Mouse (Mus musculus): ENCODE measurements around the gene Tanc1.
"Not testable (repeated sequence)": the region's sequence is repeated elsewhere in the genome, so short reads cannot be mapped to it uniquely, and the experiment has no call there.

Gene Tanc1

GRCm38 (mm10) chr2:59828777-59829508 lies 217.1 kb downstream of the Tanc1 start:
- DNase-seq (ENCODE audit: low read depth, low spot score): no peak
- H3K36me3 ChIP-seq (ENCODE audit: control insufficient read depth, insufficient read depth, low read length, poor library complexity, severe bottlenecking): no peaks in the 10 kb centered on the region
- H3K27me3 ChIP-seq (ENCODE audit: control insufficient read depth, insufficient read depth, low read length, poor library complexity, severe bottlenecking): no peaks in the 10 kb centered on the region

GRCm38 (mm10) chr2:59829718-59830117 lies 217.9 kb downstream of the Tanc1 start:
- Histone ChIP-seq H3K27me3 (ENCODE audit: control insufficient read depth, insufficient read depth, low read length, poor library complexity, severe bottlenecking) (no peaks in the 10 kb centered on the region), H3K36me3 (ENCODE audit: control insufficient read depth, insufficient read depth, low read length, poor library complexity, severe bottlenecking) (no peaks in the 10 kb centered on the region)
- no peak for DNase-seq (ENCODE audit: low read depth, low spot score)

- Histone ChIP-seq H3K36me3 (ENCODE audit: control insufficient read depth, insufficient read depth, low read length, poor library complexity, severe bottlenecking) (no peaks in the 10 kb centered on the region), H3K27me3 (ENCODE audit: control insufficient read depth, insufficient read depth, low read length, poor library complexity, severe bottlenecking) (no peaks in the 10 kb centered on the region)
- DNase-seq (ENCODE audit: low read depth, low spot score): peak; percentile 4
These were observed 218.3 kb downstream of the Tanc1 start for GRCm38 (mm10) chr2:59830151-59830550.

- Histone ChIP-seq H3K27me3 (ENCODE audit: control insufficient read depth, insufficient read depth, low read length, poor library complexity, severe bottlenecking) (no peaks in the 10 kb centered on the region), H3K36me3 (ENCODE audit: control insufficient read depth, insufficient read depth, low read length, poor library complexity, severe bottlenecking) (no peaks in the 10 kb centered on the region)
- no peak for DNase-seq (ENCODE audit: low read depth, low spot score)
These were observed 219.1 kb downstream of the Tanc1 start for GRCm38 (mm10) chr2:59830940-59831339.

- Histone ChIP-seq H3K27me3 (ENCODE audit: control insufficient read depth, insufficient read depth, low read length, poor library complexity, severe bottlenecking) (no peaks in the 10 kb centered on the region), H3K36me3 (ENCODE audit: control insufficient read depth, insufficient read depth, low read length, poor library complexity, severe bottlenecking) (no peaks in the 10 kb centered on the region)
- DNase-seq (ENCODE audit: low read depth, low spot score): no peak
These were observed 220.0 kb downstream of the Tanc1 start for GRCm38 (mm10) chr2:59831831-59832230.

- Histone ChIP-seq H3K36me3 (ENCODE audit: control insufficient read depth, insufficient read depth, low read length, poor library complexity, severe bottlenecking) (no peaks in the 10 kb centered on the region), H3K27me3 (ENCODE audit: control insufficient read depth, insufficient read depth, low read length, poor library complexity, severe bottlenecking) (no peaks in the 10 kb centered on the region)
- no peak for DNase-seq (ENCODE audit: low read depth, low spot score)
These were observed 227.0 kb downstream of the Tanc1 start for GRCm38 (mm10) chr2:59838825-59839224.

GRCm38 (mm10) chr2:59839755-59840154 lies 227.9 kb downstream of the Tanc1 start:
- H3K27me3 ChIP-seq (ENCODE audit: control insufficient read depth, insufficient read depth, low read length, poor library complexity, severe bottlenecking): no peaks in the 10 kb centered on the region

GRCm38 (mm10) chr2:59840191-59840590 lies 228.3 kb downstream of the Tanc1 start:
- H3K27me3 ChIP-seq (ENCODE audit: control insufficient read depth, insufficient read depth, low read length, poor library complexity, severe bottlenecking): no peaks in the 10 kb centered on the region
- DNase-seq (ENCODE audit: low read depth, low spot score): no peak
- no peaks in the 10 kb centered on the region for H3K36me3 ChIP-seq (ENCODE audit: control insufficient read depth, insufficient read depth, low read length, poor library complexity, severe bottlenecking)

More at GRCm38 (mm10) chr2:59839755-59840154, 227.9 kb downstream of the Tanc1 start:
- DNase-seq (ENCODE audit: low read depth, low spot score): no peak
- H3K36me3 ChIP-seq (ENCODE audit: control insufficient read depth, insufficient read depth, low read length, poor library complexity, severe bottlenecking): no peaks in the 10 kb centered on the region

GRCm38 (mm10) chr2:59841189-59841939 lies 229.5 kb downstream of the Tanc1 start:
- DNase-seq (ENCODE audit: low read depth, low spot score): no peak
- Histone ChIP-seq H3K27me3 (ENCODE audit: control insufficient read depth, insufficient read depth, low read length, poor library complexity, severe bottlenecking) (no peaks in the 10 kb centered on the region), H3K36me3 (ENCODE audit: control insufficient read depth, insufficient read depth, low read length, poor library complexity, severe bottlenecking) (no peaks in the 10 kb centered on the region)

GRCm38 (mm10) chr2:59841944-59842343 lies 230.1 kb downstream of the Tanc1 start:
- H3K36me3 ChIP-seq (ENCODE audit: control insufficient read depth, insufficient read depth, low read length, poor library complexity, severe bottlenecking): no peaks in the 10 kb centered on the region
- no peak for DNase-seq (ENCODE audit: low read depth, low spot score)
- no peaks in the 10 kb centered on the region for H3K27me3 ChIP-seq (ENCODE audit: control insufficient read depth, insufficient read depth, low read length, poor library complexity, severe bottlenecking)

- Histone ChIP-seq H3K36me3 (ENCODE audit: control insufficient read depth, insufficient read depth, low read length, poor library complexity, severe bottlenecking) (no peaks in the 10 kb centered on the region), H3K27me3 (ENCODE audit: control insufficient read depth, insufficient read depth, low read length, poor library complexity, severe bottlenecking) (no peaks in the 10 kb centered on the region)
- no peak for DNase-seq (ENCODE audit: low read depth, low spot score)
These were observed 230.7 kb downstream of the Tanc1 start for GRCm38 (mm10) chr2:59842556-59843008.

GRCm38 (mm10) chr2:59843156-59843555 lies 231.3 kb downstream of the Tanc1 start:
- DNase-seq (ENCODE audit: low read depth, low spot score): no peak
- Histone ChIP-seq H3K36me3 (ENCODE audit: control insufficient read depth, insufficient read depth, low read length, poor library complexity, severe bottlenecking) (no peaks in the 10 kb centered on the region), H3K27me3 (ENCODE audit: control insufficient read depth, insufficient read depth, low read length, poor library complexity, severe bottlenecking) (no peaks in the 10 kb centered on the region)

- no peak for DNase-seq (ENCODE audit: low read depth, low spot score)
- no peaks in the 10 kb centered on the region for H3K36me3 ChIP-seq (ENCODE audit: control insufficient read depth, insufficient read depth, low read length, poor library complexity, severe bottlenecking)
- no peaks in the 10 kb centered on the region for H3K27me3 ChIP-seq (ENCODE audit: control insufficient read depth, insufficient read depth, low read length, poor library complexity, severe bottlenecking)
These were observed 232.0 kb downstream of the Tanc1 start for GRCm38 (mm10) chr2:59843848-59844247.

GRCm38 (mm10) chr2:59851885-59852284 lies 240.0 kb downstream of the Tanc1 start:
- H3K27me3 ChIP-seq (ENCODE audit: control insufficient read depth, insufficient read depth, low read length, poor library complexity, severe bottlenecking); DNase-seq (ENCODE audit: low read depth, low spot score); H3K36me3 ChIP-seq (ENCODE audit: control insufficient read depth, insufficient read depth, low read length, poor library complexity, severe bottlenecking): not testable (repeated sequence)

GRCm38 (mm10) chr2:59852916-59853315 lies 241.1 kb downstream of the Tanc1 start:
- no peaks in the 10 kb centered on the region for H3K36me3 ChIP-seq (ENCODE audit: control insufficient read depth, insufficient read depth, low read length, poor library complexity, severe bottlenecking)
- DNase-seq (ENCODE audit: low read depth, low spot score): no peak

More at GRCm38 (mm10) chr2:59852916-59853315, 241.1 kb downstream of the Tanc1 start:
- no peaks in the 10 kb centered on the region for H3K27me3 ChIP-seq (ENCODE audit: control insufficient read depth, insufficient read depth, low read length, poor library complexity, severe bottlenecking)
